Mouse (Mus musculus): ENCODE measurements around the gene Ptgds. TPM values are rescaled to one million over a fixed set of nuclear protein-coding genes. Genes with fewer than 3 reads are reported as not detected.

Gene Ptgds
- polyA plus RNA-seq, 1 experiment from 2014 or later = 647 TPM

GRCm38 (mm10) chr2:25497846-25498575, 28.2 kb upstream of the Ptgds start:
- H3K27ac ChIP-seq (replicated peaks) = 0 out of 2 replicates have a peak overlapping the region, but pooled peaks have one; percentile 20
- peaks cover 20% of the 10 kb centered on the region for H3K4me1 ChIP-seq (replicated peaks)
- no peak overlapping the region for H3K4me2 ChIP-seq
- ATAC-seq (ENCODE audit: low FRiP score, low read depth) = no peak
- 0 out of 2 replicates have a peak, but pooled peaks cover 2% of the 10 kb centered on the region for H3K36me3 ChIP-seq
- no peaks in the 10 kb centered on the region for H3K9me3 ChIP-seq
- 70% methylated on average over 6 of the region's 6 CpGs for WGBS
- no peak overlapping the region for H3K9ac ChIP-seq
- no peaks in the 10 kb centered on the region for H3K27me3 ChIP-seq
- H3K4me3 ChIP-seq = no peak overlapping the region

GRCm38 (mm10) chr2:25496462-25496861, 26.6 kb upstream of the Ptgds start:
- Histone ChIP-seq H3K4me1 (replicated peaks) (peaks cover 10% of the 10 kb centered on the region), H3K9me3 (no peaks in the 10 kb centered on the region), H3K36me3 (no peaks in the 10 kb centered on the region), H3K27ac (replicated peaks) (no peak overlapping the region), H3K4me2 (no peak overlapping the region), H3K27me3 (no peaks in the 10 kb centered on the region), H3K4me3 (no peak overlapping the region), H3K9ac (no peak overlapping the region)
- WGBS = 44% methylated on average over 4 of the region's 4 CpGs
- no peak for ATAC-seq (ENCODE audit: low FRiP score, low read depth)

DNA sequence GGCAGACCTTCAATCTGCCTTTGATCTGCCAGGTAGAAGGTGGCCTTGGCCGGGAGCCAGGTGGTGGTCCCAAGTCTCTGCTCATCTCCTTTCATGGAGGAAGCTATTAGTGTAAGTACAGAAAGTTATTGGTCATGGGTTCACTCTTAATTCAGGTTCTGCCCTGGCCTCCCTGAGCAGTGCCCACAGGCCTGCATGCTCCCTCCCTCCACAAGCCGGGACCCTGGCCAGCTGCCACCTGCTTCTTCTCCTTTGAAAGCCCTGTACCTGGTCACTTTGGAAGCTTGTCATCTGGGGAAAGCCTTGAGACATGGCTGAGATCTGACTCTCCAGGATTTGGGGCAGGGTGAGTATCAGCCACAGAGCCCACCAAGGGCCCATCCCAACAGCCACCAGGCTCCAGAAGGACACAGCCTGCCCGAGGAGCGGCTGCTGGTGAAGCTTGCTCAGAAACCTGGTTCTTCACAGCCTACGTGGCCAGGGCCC, 23.7 kb upstream of the Ptgds start, which contains the start of gene Lcn12:
TSS of gene Lcn12 (minus strand) at position 436 of the 486 bp plus-strand sequence.
- no peak within 1 kb of the TSS for H3K4me2 ChIP-seq
- 79% methylated on average over 5 of the region's 5 CpGs for WGBS
- H3K27ac ChIP-seq (replicated peaks) = no peak within 1 kb of the TSS
- no peaks in the 10 kb centered on the region for H3K9me3 ChIP-seq
- no peak for ATAC-seq (ENCODE audit: low FRiP score, low read depth)
- H3K4me3 ChIP-seq = no peak within 1 kb of the TSS
- H3K9ac ChIP-seq = no peak within 1 kb of the TSS
- H3K4me1 ChIP-seq (replicated peaks) = no peaks in the 10 kb centered on the region
- no peaks in the 10 kb centered on the region for H3K36me3 ChIP-seq
- H3K27me3 ChIP-seq = no peaks in the 10 kb centered on the region

- Histone ChIP-seq H3K9me3 (no peaks in the 10 kb centered on the region), H3K9ac (no peak overlapping the region), H3K27me3 (no peaks in the 10 kb centered on the region), H3K27ac (replicated peaks) (no peak overlapping the region), H3K4me2 (no peak overlapping the region), H3K4me3 (no peak overlapping the region), H3K36me3 (no peaks in the 10 kb centered on the region), H3K4me1 (replicated peaks) (no peaks in the 10 kb centered on the region)
- no peak for ATAC-seq (ENCODE audit: low FRiP score, low read depth)
- WGBS = 86% methylated on average over 5 of the region's 5 CpGs
Observed at GRCm38 (mm10) chr2:25492988-25493387, 23.1 kb upstream of the Ptgds start.

GRCm38 (mm10) chr2:25488671-25489068, 18.8 kb upstream of the Ptgds start:
- no peak overlapping the region for H3K9ac ChIP-seq
- WGBS = 82% methylated on average over 7 of the region's 7 CpGs
- no peak for ATAC-seq (ENCODE audit: low FRiP score, low read depth)
- H3K4me3 ChIP-seq = no peak overlapping the region
- no peaks in the 10 kb centered on the region for H3K27me3 ChIP-seq
- H3K36me3 ChIP-seq = no peaks in the 10 kb centered on the region
- no peak overlapping the region for H3K4me2 ChIP-seq
- no peaks in the 10 kb centered on the region for H3K9me3 ChIP-seq
- H3K27ac ChIP-seq (replicated peaks) = no peak overlapping the region
- no peaks in the 10 kb centered on the region for H3K4me1 ChIP-seq (replicated peaks)

DNA sequence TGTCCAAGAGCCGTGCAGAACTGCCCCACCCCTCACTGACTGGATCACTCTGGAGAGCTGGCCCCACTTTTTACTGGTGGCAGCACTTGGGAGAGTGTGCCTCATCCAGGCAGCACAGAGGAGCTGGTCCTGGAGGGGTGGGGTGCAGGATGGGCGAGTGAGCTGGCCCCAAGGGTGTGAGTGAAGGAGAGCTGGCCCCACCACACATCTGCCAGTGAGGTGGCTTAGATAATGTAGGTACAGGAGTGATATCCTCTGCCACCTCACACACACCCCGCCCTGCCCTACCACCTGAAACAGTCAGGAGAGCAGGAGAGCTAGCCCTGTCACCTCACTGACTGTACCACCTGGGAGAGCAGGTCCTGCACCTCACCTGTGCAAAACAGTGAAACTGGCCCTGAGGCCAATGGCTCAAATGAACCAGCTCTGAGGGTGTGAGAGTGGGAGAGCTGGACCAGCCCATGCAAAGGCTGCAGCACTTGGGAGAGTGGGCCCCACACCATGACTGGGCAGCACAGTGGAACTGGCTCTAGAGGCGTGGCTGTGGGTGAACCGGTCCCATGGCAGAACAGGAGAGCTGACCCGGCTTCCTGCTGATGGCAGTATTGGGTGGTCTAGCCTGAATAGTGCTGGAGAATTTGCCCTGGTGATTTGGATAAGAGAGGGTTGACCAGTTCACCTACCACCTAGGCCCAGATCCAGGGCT, 18.3 kb upstream of the Ptgds start:
- Histone ChIP-seq H3K4me2 (no peak overlapping the region), H3K9ac (no peak overlapping the region), H3K4me1 (replicated peaks) (no peaks in the 10 kb centered on the region), H3K9me3 (no peaks in the 10 kb centered on the region), H3K27ac (replicated peaks) (no peak overlapping the region), H3K4me3 (no peak overlapping the region), H3K27me3 (no peaks in the 10 kb centered on the region), H3K36me3 (no peaks in the 10 kb centered on the region)
- 76% methylated on average over 6 of the region's 6 CpGs for WGBS
- no peak for ATAC-seq (ENCODE audit: low FRiP score, low read depth)

DNA sequence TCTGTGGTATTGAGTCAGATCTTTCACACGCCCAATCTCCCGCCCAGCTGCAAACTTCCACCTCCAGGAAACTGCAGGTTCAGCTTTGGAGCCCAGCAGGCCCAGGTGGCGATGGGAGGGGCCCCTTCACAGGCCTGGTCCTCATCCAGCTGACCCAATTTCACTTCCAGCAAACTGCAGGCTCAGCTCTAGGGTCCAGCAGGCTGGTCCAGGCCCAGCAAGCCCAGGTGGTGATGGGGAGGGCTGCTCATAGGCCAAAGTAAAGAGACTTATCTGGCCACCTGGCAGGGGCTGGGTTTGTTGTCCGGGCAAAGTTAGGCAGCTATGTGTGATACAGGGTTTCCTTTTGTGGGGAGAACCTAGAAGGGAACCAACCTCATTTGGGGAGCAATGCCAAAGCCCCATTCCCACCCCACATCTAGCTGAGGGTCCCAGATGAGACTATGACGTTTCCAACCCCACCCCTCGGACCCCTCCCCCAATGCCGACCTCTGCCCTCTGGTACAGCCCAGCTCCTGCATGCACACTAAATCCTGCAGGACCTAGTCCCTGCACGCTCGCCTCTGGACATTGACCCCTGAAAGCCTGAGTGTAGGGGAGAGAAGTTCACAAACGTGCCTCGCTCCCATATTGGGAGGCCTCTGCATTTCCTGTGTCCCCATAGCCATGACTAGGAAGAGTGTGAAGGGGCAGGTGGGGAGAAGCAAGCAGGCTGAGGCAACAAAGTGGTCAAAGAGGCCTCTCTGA, 15.2 kb upstream of the Ptgds start:
- Histone ChIP-seq H3K4me2 (no peak overlapping the region), H3K4me3 (no peak overlapping the region), H3K9ac (no peak overlapping the region), H3K4me1 (replicated peaks) (no peaks in the 10 kb centered on the region), H3K36me3 (no peaks in the 10 kb centered on the region), H3K27me3 (no peaks in the 10 kb centered on the region), H3K9me3 (no peaks in the 10 kb centered on the region), H3K27ac (replicated peaks) (no peak overlapping the region)
- WGBS = 74% methylated on average over 11 of the region's 11 CpGs
- no peak for ATAC-seq (ENCODE audit: low FRiP score, low read depth)

- no peaks in the 10 kb centered on the region for H3K9me3 ChIP-seq
- no peak overlapping the region for H3K27ac ChIP-seq (replicated peaks)
- no peak overlapping the region for H3K9ac ChIP-seq
- ATAC-seq (ENCODE audit: low FRiP score, low read depth) = no peak
- H3K4me2 ChIP-seq = no peak overlapping the region
- H3K4me1 ChIP-seq (replicated peaks) = no peaks in the 10 kb centered on the region
- H3K4me3 ChIP-seq = no peak overlapping the region
- no peaks in the 10 kb centered on the region for H3K27me3 ChIP-seq
- 25% methylated on average over 7 of the region's 7 CpGs for WGBS
- H3K36me3 ChIP-seq = no peaks in the 10 kb centered on the region
Observed at GRCm38 (mm10) chr2:25482969-25483368, 13.1 kb upstream of the Ptgds start.

DNA sequence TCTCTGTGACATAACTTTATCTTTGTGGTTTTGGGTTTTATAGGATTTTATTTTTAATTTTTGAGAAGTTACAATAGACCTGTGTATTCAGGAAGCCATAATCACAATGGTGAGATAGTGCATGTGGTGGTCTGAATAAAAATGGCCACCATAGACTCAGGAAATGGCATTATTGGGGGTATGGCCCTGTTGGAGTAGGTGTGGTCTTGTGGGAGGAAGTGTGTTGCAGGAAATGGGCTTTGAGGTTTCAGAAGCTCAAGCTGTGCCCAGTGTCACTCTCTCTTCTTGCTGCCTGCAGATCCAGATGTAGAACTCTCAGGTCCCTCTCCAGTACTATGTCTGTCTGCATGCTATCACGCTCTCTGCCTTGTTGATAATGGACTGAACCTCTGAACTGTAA, 10.7 kb upstream of the Ptgds start:
- Histone ChIP-seq H3K9ac (no peak overlapping the region), H3K9me3 (no peaks in the 10 kb centered on the region), H3K4me2 (no peak overlapping the region), H3K36me3 (no peaks in the 10 kb centered on the region), H3K4me3 (no peak overlapping the region), H3K27ac (replicated peaks) (no peak overlapping the region), H3K4me1 (replicated peaks) (no peaks in the 10 kb centered on the region), H3K27me3 (no peaks in the 10 kb centered on the region)
- ATAC-seq (ENCODE audit: low FRiP score, low read depth) = no peak
- WGBS = 89% methylated on average over 1 of the region's 1 CpGs

DNA sequence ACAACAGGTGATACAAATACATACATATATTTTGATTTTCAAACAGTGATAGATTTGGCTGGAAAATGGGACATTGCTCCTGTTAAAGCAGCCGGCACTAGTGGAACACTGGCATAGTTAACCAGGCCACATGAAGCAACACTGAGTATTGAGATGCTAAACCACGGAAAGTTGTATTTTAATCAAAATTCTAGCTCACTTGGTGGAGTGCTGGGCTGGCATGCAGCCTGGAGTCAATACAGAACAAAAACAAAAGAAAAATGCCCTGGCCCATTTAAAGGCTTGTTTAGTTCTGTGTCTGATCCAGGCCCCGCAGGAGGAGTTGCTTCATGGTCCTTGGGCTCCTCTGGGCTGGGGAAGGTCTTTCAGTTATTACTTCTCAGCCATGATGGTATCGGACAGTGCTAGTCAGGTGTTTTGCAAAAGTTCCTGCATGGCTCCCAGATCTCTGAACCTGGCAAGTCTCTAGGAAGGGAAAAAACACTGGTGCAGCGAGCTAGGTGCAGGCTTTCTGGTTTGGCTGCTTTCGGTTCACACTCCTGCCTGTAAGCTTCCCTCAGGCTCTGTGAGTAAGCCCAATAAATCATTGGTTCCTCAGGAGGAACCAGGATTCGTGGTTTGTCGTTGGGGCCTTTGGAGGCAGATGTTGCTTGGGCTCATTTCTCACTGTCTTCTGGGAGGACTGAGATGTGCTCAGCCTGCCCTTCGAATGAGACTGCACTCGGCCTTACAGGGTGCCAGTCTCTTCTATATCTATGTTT, 9.9 kb upstream of the Ptgds start:
- no peak overlapping the region for H3K27ac ChIP-seq (replicated peaks)
- no peaks in the 10 kb centered on the region for H3K9me3 ChIP-seq
- no peak for ATAC-seq (ENCODE audit: low FRiP score, low read depth)
- no peak overlapping the region for H3K4me2 ChIP-seq
- 70% methylated on average over 10 of the region's 10 CpGs for WGBS
- no peaks in the 10 kb centered on the region for H3K27me3 ChIP-seq
- no peak overlapping the region for H3K9ac ChIP-seq
- no peaks in the 10 kb centered on the region for H3K36me3 ChIP-seq
- no peak overlapping the region for H3K4me3 ChIP-seq
- no peaks in the 10 kb centered on the region for H3K4me1 ChIP-seq (replicated peaks)

GRCm38 (mm10) chr2:25477967-25478675, 8.3 kb upstream of the Ptgds start:
- no peaks in the 10 kb centered on the region for H3K36me3 ChIP-seq
- no peak for ATAC-seq (ENCODE audit: low FRiP score, low read depth)
- no peaks in the 10 kb centered on the region for H3K4me1 ChIP-seq (replicated peaks)
- H3K4me3 ChIP-seq = no peak overlapping the region
- no peaks in the 10 kb centered on the region for H3K9me3 ChIP-seq
- no peaks in the 10 kb centered on the region for H3K27me3 ChIP-seq
- H3K4me2 ChIP-seq = no peak overlapping the region
- H3K9ac ChIP-seq = no peak overlapping the region
- H3K27ac ChIP-seq (replicated peaks) = no peak overlapping the region
- WGBS = 94% methylated on average over 3 of the region's 3 CpGs
